Mouse (Mus musculus) cerebellum, adult 2 months (tissue): ENCODE measurements at regions not wholly inside any gene's neighbourhood (a gene's known extent, or its start where the extent isn't known, plus 50 kb on each side); places are given as distances from the start of the nearest gene placed in this dataset.

Experiments used
- DNase-seq, 2 experiments: peaks; one replicate each; pipeline ENCODE4 v3.0.0; 2021
- H3K27ac ChIP-seq: fragments of 200-500 bp; 2 replicates; pipeline ENCODE4 v1.5.1; 2012; ENCODE audit warnings: low read length, control low read depth, inconsistent platforms; ENCODE audit not compliant: insufficient read depth
- H3K27me3 ChIP-seq: fragments of 200-500 bp; 2 replicates; pipeline ENCODE4 v1.6.1; 2012; ENCODE audit warnings: inconsistent platforms, mild to moderate bottlenecking, low read length, moderate library complexity; ENCODE audit not compliant: control insufficient read depth, insufficient read depth
- H3K4me1 ChIP-seq: fragments of 200-500 bp; 2 replicates; pipeline ENCODE4 v1.6.1; 2011; ENCODE audit warnings: low read length; ENCODE audit not compliant: control insufficient read depth, insufficient read depth
- H3K4me3 ChIP-seq: fragments of 200-500 bp; replicated peaks from 2 replicates; pipeline ENCODE3; 2011; ENCODE audit warnings: mild to moderate bottlenecking, low read depth, low read length, control low read depth; ENCODE audit not compliant: insufficient read depth
- CTCF ChIP-seq: fragments of 200-500 bp; IDR thresholded peaks from 2 replicates; pipeline ENCODE4 v1.5.1; 2011; ENCODE audit warnings: low read depth, mild to moderate bottlenecking, control low read depth, low read length, moderate library complexity, borderline replicate concordance; ENCODE audit not compliant: insufficient read depth
- POLR2A ChIP-seq: fragments of 200-500 bp; IDR thresholded peaks from 2 replicates; pipeline ENCODE4 v1.6.1; 2011; ENCODE audit warnings: low read length, control low read depth, borderline replicate concordance; ENCODE audit not compliant: insufficient read depth
- whole genome bisulfite sequencing: fragments of 180-500 bp; shearing (Covaris S2); methylation state at CpG from one replicate; pipeline ENCODE4 v1.1.7; 2018; 5-methylcytosine and 5-hydroxymethylcytosine counted together

DNA sequence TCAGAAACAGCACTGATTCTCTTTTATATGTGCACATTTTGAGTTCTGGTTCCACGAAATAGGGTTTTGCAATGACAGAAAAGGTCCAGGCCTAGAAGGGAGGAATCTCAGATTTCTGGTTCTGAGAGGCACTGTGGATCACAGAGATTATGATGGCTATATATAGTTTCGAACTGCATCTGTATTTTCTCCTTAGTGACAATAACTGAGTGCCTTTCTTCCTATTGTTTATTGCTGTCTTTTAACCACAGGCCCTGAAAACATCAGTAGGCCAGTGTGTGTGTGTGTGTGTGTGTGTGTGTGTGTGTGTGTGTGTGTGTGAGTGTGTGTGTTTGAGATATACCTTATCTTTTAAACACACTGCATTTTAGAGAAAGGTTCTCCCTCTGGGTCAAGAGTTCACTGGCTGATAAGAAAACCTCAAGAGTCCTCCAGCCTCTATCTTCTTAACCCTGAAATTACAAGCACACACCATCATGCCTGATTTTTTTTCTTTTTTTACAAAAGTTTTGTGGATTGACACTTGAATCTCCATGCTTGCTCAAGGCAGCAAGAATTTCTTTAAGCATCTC lies 708.2 kb downstream of the Kcnj2 start:
- TF ChIP-seq CTCF = no peak
- TF ChIP-seq POLR2A = no peak
- Histone ChIP-seq H3K4me1 (no peaks in the 10 kb centered on the region), H3K27ac (no peak overlapping the region), H3K4me3 (no peak overlapping the region), H3K27me3 (no peaks in the 10 kb centered on the region)
- WGBS = 88% methylated on average over 2 of the region's 2 CpGs
- no peak for DNase-seq

DNA sequence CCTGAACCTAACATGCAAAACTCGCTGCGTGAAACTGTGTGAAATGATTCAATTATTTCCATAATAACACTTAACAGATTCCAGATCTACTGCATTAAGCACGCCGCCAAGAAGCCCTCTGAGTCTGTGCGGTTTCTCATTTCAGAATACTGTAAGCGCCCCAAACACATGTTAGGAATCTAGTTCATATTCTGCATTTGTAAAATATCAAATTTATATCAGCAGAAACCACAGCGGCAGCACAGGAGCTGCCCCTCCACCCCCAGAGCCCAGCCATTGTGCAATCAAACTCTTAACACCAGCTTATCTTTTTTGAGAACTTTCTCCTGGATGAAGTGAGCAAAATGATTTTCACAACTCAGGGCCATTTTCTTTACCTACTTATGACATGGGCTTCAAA lies 715.4 kb downstream of the Kcnj2 start:
- Histone ChIP-seq H3K27ac (no peak overlapping the region), H3K4me1 (no peaks in the 10 kb centered on the region), H3K4me3 (no peak overlapping the region), H3K27me3 (no peaks in the 10 kb centered on the region)
- 53% methylated on average over 7 of the region's 7 CpGs for WGBS
- DNase-seq = no peak
- TF ChIP-seq POLR2A = no peak
- no peak for TF ChIP-seq CTCF

DNA sequence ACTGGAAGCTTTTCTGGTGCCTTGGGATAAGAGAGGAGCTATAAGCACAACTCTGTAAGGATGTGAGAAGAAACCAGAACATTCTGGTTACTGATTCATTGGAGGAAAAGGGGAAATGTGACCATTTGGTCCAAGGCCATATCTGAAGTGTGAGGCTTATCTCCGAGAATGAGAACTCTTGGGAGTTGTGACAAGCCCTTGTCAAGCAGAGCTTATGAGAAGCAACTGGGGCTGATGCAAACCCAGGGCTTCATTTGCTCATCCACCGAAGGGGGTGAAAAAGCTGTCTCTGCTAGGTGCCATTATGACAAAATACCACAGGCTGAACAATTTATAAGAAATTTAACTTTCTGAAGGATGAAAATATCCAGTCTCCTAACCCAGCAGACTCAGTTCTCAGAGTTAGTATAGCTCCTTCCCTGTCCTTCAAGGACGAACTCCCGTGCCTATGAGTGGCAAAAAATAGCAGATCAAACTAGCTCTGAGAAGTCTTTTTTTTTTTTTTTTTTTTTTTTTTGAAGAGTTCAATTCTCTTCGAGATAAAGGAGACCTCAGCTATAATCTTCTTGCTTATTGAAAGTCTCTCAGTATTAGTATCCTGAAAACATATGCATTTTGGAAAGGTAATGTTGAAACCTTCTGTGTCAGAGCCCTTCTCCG lies 725.4 kb downstream of the Kcnj2 start:
- TF ChIP-seq CTCF (no peak), POLR2A (no peak)
- Histone ChIP-seq H3K27ac (no peak overlapping the region), H3K4me1 (no peaks in the 10 kb centered on the region), H3K27me3 (no peaks in the 10 kb centered on the region), H3K4me3 (no peak overlapping the region)
- no peak for DNase-seq
- WGBS = 81% methylated on average over 6 of the region's 6 CpGs

DNA sequence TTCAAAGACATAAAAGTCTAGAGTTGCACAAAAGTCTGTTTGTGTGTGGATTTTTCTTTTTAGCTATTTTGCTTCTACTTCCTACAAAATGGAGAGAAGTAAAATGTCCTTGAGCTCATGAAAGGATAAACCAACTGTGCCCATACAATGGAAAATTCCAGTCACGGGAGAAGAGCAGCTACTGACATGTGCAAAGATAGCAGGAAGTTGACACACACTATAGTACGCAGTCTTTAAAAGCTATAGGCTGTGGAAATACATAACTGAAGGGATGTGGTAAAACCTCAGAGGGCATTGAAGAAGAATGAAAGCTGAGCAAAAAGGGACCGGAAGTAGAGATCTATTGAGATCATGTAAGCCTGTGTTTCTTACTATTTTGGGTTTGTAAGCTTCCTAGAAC lies 735.1 kb downstream of the Kcnj2 start:
- H3K27me3 ChIP-seq = no peaks in the 10 kb centered on the region
- 81% methylated on average over 3 of the region's 3 CpGs for whole genome bisulfite sequencing
- H3K4me1 ChIP-seq = no peaks in the 10 kb centered on the region
- no peak overlapping the region for H3K4me3 ChIP-seq
- no peak for DNase-seq
- TF ChIP-seq POLR2A (no peak), CTCF (no peak)
- no peak overlapping the region for H3K27ac ChIP-seq

DNA sequence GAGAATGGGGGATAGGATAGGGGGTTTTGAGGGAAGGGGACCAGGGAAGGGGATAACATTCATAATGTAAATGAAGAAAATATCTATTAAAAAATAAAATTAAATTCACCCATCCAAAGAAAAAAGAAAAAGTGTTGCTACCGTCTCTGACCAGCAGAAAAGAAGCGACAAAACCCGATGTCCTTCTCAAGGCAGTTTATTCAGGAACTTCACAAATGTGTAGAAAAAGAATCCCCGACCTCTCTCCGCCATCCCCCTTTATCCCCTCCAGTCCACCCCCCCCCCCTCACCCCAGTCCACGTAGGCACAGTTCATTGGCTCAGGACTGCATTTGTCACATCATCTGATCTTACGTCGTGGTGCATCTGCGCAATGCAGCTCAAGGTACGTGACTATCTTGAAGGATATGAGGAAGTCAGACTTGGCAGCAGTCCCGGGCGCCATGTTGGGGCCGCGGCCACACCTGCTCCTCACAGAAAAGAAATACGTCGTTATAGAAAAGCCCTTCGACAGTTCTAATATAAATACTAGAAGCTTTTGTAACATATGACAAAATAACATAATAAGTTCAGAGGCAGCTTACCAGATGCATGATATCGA lies 750.3 kb downstream of the Kcnj2 start:
- no peaks in the 10 kb centered on the region for H3K4me1 ChIP-seq
- WGBS = 90% methylated on average over 18 of the region's 18 CpGs
- H3K4me3 ChIP-seq = no peak overlapping the region
- DNase-seq = no peak
- H3K27me3 ChIP-seq = no peaks in the 10 kb centered on the region
- no peak overlapping the region for H3K27ac ChIP-seq
- TF ChIP-seq POLR2A = no peak
- no peak for TF ChIP-seq CTCF

DNA sequence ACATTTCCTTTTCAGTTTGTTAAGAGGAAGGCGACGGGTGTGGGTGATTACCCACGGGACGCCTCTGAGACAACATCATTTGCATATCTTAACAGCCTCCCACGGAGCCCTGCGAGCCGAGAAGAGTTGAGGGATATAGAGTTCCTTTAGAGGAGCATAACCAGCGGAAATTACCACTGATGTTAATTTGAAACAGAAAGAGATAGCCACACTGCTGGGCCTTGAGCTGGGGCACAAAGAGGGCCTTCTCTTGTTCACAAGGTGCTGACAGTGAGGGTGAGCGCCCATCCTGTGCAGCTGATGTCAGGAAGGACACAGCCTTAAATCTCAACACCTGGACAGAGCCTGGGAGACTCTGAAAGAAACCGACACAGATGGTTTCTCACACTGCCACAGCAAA lies 752.2 kb downstream of the Kcnj2 start:
- Histone ChIP-seq H3K4me3 (no peak overlapping the region), H3K27ac (no peak overlapping the region), H3K27me3 (no peaks in the 10 kb centered on the region), H3K4me1 (no peaks in the 10 kb centered on the region)
- no peak for DNase-seq
- TF ChIP-seq CTCF (no peak), POLR2A (no peak)
- WGBS = 13% methylated on average over 10 of the region's 10 CpGs

DNA sequence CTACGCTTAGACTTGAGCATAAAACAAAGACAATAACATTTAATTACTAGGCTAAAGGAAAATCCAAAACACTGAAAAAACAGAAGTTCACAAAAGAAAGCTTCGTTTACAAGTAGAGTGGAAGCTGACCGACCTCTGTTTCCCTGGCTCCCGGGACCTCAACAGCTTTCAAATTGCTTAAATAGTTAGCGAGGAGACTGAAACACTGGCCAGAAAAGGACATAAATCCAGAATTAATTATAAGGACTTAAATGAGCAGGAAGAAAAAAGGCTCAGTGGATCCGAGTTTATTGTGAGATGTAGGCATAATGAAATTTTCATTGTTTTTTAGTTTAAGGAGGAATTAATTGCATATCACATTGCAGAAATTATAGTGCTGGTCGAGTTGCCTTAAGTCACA lies 754.4 kb downstream of the Kcnj2 start:
- 50% methylated on average over 7 of the region's 7 CpGs for WGBS
- no peak for DNase-seq
- H3K4me1 ChIP-seq = no peaks in the 10 kb centered on the region
- no peak overlapping the region for H3K27ac ChIP-seq
- H3K4me3 ChIP-seq = no peak overlapping the region
- TF ChIP-seq CTCF (no peak), POLR2A (no peak)
- H3K27me3 ChIP-seq = no peaks in the 10 kb centered on the region

DNA sequence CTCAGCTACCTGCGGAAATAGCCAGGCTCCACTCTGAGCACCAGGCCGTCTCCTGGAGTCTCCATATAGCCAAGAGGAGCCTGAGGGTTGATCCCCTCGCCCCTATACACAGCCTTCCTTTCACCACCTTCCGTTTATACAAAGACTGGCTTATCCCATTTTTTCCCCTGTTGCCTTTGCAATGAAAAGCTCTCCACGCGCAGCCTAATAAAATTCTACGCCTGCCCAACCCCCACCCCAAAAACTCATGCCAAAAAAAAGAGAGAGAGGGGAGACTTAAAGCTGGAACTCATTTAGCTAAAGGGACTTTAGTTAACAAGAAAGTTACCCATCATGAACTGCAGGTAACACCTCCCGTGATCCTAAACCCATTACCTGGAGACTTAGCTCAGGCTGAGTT lies 762.5 kb downstream of the Kcnj2 start:
- H3K4me3 ChIP-seq = no peak overlapping the region
- 70% methylated on average over 8 of the region's 8 CpGs for WGBS
- H3K4me1 ChIP-seq = no peaks in the 10 kb centered on the region
- no peak for DNase-seq
- H3K27ac ChIP-seq = no peak overlapping the region
- TF ChIP-seq CTCF (no peak), POLR2A (no peak)
- H3K27me3 ChIP-seq = no peaks in the 10 kb centered on the region
